Mouse (Mus musculus): ENCODE results near the gene Ttbk2.

DNA sequence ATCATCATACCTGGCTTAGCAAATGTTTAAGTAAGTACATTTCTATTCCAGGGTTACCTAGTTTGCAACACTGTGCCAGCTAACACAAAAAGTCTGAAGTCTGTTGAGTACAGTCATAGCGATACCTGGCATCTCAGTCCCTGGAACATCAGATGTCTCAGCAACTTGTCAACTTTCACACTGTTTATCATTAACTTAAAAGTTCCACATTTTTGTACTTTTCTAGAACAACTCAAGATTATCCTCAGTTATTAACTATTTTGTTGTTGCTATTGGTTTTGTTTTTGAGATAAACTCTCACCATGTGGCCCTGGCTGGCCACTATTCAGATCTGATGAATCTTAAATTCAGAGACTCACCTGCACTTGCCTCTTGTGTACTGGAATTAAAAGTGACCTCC lies 13.0 kb upstream of the Ttbk2 start:
- TF ChIP-seq CTCF (IDR thresholded peaks at IDR 0.05; ENCODE audit: insufficient read depth, low read depth, low read length): no peak
- TF ChIP-seq POLR2A (IDR thresholded peaks at IDR 0.05; ENCODE audit: insufficient read depth, low read depth, low read length): no peak
